Mouse (Mus musculus) gastrocnemius, postnatal 36 days (tissue): ENCODE results near the gene Pank4. TPM values are rescaled to one million over a fixed set of nuclear protein-coding genes. Genes with fewer than 3 reads are reported as not detected.
A peak's percentile ranks its signal among the peaks of the same experiment; 100 is the strongest.

Experiments used
- DNase-seq, 2 experiments: peaks; one replicate each; pipeline ENCODE4 v3.0.0; 2022
- intact Hi-C: fragments of 180-260 bp; cut with DNase I; formaldehyde crosslinking; loops from one replicate; pipeline ENCODE4 v1.15.1; 2025
- total RNA-seq, 2 experiments: library from RNA; stranded (reverse); gene quantifications; 2 replicates each; pipeline ENCODE4 v1.2.3; 2021

Pank4 gene
- total RNA-seq, 2 experiments from 2014 or later, result 30.5 to 33.2 TPM

DNA sequence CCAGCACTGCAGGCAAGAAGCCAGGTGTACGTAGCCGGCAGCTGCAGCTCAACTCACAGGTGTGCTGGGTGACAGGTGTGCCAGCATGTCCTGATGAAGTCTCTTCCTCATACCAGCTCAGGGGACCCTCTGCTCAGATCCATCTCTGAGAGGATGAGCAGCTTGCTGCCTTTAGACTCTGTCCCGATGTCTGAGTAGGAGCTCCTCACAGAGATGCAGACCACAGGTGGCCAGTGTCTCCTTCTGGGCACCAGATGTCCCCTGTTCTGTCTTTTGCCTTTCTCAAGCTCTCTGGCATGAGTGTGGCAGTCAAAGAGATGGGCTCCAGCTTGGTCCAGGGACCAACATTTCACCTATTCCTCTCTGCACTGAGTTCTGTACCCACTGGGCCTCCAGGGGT lies 43.7 kb downstream of the Pank4 start:
- intact Hi-C loops, result no loop called here
- DNase-seq, result no peak

GRCm38 (mm10) chr4:155008075-155008474 lies 44.2 kb downstream of the Pank4 start:
- intact Hi-C loops, result no loop called here
- DNase-seq, result no peak

DNA sequence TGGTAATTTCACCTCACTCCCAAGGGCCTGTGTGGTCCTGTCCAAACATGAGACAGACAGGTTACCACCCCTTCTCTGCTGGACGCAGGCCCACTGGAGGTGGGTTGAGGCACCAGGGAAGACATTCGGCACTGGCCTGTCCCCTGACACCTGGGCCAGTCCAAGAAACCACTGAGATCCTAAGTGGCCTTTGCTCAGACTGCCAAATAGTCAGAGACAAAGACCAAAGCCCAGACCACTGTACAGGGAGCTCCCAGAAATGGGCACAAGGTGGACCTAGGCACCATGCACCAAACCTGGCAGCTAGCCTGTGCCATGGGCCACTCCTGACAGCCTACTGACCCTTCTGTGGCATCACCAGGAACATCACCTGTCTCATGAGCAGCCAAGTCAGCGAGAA lies 45.3 kb downstream of the Pank4 start:
- intact Hi-C loops, result no loop called here

GRCm38 (mm10) chr4:155010870-155011269 lies 46.9 kb downstream of the Pank4 start:
- peak; percentile 25 to 30 for DNase-seq
- intact Hi-C loops, result no loop called here

More for the DNA sequence above, 45.3 kb downstream of the Pank4 start:
- DNase-seq, result no peak

- intact Hi-C loops, result no loop called here
- no peak for DNase-seq
These were observed 47.5 kb downstream of the Pank4 start for GRCm38 (mm10) chr4:155011312-155012025.

DNA sequence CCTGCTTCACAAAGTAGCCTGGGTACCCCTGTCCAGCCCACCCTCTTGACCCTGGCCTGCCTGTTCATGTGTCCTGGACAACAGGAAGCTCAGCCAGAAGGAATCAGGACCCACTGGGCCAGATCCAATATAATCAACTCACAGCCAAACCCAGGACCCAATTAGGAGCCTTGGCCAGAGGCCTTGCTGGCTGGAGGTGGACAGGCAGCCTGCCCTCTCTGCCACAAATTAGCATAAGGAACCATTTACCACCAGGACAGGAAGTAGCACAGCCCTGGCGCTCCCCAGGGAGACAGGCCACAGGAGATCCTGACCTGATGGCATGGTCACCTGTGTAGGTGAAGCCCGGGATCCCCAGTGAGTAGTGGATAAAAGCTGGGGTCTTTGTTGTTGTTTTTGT lies 48.2 kb downstream of the Pank4 start:
- DNase-seq, result no peak
- intact Hi-C loops, result no loop called here

- peak; percentile 47 to 53 for DNase-seq
These were observed 48.9 kb downstream of the Pank4 start for GRCm38 (mm10) chr4:155012788-155013187.

GRCm38 (mm10) chr4:155014244-155014643 lies 50.3 kb downstream of the Pank4 start:
- no peak for DNase-seq
- intact Hi-C loops, result no loop called here

More at GRCm38 (mm10) chr4:155012788-155013187, 48.9 kb downstream of the Pank4 start:
- intact Hi-C loops, result no loop called here

DNA sequence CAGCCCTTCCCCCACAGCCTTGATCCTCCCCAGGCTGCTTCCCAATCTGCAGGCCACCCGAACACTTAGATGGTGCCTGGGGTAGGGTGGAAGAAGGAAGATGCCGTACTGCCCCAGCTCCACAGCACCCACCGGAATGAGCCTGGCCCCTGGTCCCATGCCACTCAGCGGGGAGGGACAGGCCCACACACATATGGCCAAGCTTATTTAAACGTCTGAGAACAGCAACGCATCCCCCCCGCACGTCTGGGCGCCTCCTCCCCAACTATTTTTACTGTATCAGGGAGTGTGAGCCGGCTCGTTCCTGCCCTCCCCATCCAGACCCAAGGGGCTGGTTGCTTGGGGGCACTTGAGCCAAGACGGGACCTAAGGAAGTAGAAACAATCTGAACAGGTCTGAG lies 50.9 kb downstream of the Pank4 start:
- DNase-seq, result no peak
- intact Hi-C loops, result no loop called here

- DNase-seq, result no peak
- intact Hi-C loops, result no loop called here
These were observed 51.6 kb downstream of the Pank4 start for GRCm38 (mm10) chr4:155015550-155015949.

DNA sequence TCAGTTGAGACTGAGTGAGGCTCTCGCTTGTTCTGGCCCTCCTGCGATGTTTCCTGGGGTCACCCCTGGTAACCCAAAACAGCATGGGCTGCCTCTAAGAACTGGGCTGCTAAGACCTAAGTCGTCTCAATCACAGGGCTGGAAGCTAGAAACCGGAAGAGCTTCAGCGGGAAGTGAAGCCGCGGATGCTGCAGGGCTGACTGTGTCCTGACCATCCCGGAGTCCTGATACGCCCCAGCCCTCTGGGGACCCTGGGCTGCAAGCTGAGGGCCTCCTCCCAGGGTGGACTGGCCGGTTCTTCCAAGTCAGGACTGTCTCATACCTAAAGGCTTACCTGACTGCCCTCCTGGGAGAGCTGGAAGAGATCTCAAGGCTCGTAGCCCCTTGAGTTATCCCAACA lies 52.9 kb downstream of the Pank4 start:
- intact Hi-C loops, result no loop called here
- no peak for DNase-seq

DNA sequence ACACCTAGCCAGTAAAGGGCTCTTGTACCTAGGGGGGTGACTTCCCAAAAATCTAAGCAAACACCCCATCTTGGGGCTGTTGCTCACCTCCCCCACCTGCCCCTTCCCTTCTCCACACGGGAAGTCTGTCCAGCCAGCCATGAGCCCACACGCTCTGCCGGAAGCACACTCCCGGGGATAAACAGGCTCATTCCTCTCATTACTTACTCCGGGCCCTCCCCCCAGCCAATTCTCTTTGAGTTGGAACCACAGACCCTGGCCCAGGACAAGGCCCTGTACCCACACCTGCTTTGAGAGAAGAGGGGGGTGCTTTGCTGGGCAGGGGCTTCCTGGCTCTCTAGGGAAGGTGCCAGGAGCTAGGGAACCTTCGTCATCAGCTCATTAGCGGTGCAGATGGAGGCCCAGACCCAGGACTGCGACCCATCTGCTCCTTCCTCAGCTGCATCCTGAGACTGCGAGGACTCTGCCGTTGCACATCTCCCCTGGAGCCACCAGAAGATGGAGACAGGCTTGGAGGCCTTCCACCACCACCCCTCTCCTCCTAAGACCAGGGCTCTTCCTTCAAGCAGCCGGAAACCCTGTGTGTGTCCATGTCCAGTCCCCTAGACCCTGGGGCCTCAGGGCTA lies 53.4 kb downstream of the Pank4 start:
- no peak for DNase-seq
- intact Hi-C loops, result no loop called here

- no peak for DNase-seq
- intact Hi-C loops, result no loop called here
These were observed 54.1 kb downstream of the Pank4 start for GRCm38 (mm10) chr4:155018066-155018465.

DNA sequence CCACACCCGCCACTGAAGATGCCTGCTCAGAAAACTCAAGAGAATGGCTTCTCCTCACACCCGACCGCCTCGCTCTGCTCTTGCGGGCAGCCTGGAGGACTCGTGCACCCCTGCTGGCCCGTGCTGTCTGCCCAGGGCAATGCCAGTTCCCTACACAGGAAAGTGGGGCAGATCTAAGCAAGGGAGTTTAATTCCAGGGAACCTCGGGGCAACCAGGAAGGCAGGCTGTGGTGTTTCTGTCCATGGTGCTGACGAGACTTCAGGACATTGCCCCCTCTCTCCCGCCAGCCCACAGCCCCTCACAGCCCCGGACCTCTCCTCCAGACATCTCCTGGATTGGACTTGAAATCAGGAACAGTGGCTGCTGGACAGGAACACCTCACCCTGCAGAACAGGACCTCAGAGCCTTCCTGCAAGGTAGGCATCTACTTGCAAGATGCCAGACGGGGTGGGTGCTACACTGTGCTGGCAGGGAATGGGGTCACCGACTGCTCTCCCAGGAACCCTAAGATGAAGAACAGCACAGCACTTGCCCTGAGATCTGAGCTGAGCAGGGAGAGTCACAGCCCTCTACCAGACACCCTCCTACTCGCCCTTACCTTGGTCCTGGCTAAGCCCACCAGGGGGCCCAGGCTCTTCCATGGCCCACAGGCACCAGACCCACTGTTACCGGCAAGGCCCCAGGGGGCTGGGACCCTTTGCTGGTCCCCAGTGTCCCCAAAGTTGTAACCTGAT lies 54.8 kb downstream of the Pank4 start:
- DNase-seq, result no peak
- intact Hi-C loops, result no loop called here

DNA sequence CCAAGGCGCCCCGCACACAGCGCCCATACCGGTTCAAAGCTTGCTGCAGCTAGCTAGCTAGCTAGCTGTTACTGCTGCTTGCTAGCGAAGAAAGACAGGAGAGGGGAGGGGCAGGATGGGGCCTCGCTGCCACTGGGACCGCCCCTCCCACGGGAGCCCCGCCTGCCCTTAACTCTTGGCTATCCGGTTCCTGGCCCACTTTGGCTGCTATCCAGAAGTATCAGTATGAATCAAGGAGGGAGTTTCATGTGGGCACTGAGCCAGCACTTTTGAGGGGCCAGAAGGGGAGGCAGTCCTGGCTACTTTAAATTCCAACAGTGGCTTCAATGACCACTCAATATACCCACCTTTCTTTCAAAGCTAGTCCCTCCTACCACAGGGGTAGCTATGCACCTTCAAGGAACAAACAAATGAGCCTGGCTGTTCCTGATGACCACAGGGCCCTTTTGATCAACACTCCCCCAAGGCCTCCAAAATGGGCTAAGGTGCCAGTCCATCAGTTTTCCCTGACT lies 55.5 kb downstream of the Pank4 start:
- DNase-seq, result no peak
- intact Hi-C loops, result no loop called here

- intact Hi-C loops, result no loop called here
- DNase-seq, result no peak
These were observed 56.2 kb downstream of the Pank4 start for GRCm38 (mm10) chr4:155020141-155020540.

GRCm38 (mm10) chr4:155020813-155021212 lies 56.9 kb downstream of the Pank4 start:
- intact Hi-C loops, result no loop called here
- no peak for DNase-seq

GRCm38 (mm10) chr4:155022228-155022855 lies 58.4 kb downstream of the Pank4 start:
- DNase-seq, result no peak
- intact Hi-C loops, result no loop called here

DNA sequence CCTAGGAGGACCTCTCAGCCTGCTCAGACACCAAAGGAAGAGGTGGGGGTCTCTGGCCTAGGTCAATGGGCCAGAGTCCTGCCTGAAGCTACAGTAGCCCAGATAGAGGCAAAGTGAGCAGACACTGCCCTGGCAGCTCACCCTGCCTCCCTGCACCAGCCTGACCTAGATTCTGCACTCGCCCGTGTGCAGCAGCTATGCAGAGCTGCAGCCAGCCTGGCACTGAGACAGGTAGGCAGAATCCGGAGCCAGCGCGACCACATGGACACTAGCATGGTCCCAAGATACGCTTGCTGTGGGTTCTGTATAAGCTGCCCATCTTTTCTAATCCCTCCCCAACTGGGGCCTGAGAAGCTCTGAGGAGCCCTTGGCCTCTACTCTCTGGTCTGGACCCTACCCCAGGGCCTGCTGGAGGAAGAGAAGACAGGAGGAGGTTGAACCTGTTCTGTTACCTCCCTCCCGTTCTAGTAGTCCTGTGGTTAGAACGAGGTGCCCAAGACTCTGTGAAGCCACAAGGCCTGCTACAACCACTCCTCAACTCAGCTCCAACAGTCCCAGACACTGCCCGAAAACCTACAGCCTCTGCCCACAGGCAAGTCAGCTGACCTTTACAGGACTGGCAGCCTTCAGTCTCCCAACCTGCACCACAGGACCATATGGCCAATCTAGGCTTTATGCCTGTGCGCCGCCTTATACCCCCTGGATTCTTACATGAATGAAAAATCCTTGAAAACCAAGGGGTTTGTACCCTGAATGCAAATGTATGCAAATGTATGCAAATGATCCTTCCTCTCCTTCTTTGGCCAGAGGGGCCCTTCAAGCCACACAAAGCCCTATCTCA lies 60.5 kb downstream of the Pank4 start:
- DNase-seq, result no peak
- intact Hi-C loops, result no loop called here
